Mouse (Mus musculus) liver, embryonic 16.5 days (tissue): ENCODE results near the gene Stxbp3. TPM values are rescaled to one million over a fixed set of nuclear protein-coding genes. Genes with fewer than 3 reads are reported as not detected.
"Not testable (repeated sequence)": the region's sequence is repeated elsewhere in the genome, so short reads cannot be mapped to it uniquely, and the experiment has no call there.

Source experiments
- ATAC-seq: fragments of 200-750 bp; cut with Nextera tagmentation; 2 replicates; pipeline ENCODE4 v1.8.0; 2017; ENCODE audit warnings: low read depth, mild to moderate bottlenecking, moderate number of reproducible peaks, moderate library complexity
- H3K27ac ChIP-seq: fragments of 300-500 bp; sonication (generic); 2 replicates; pipeline ENCODE4 v1.5.1; 2014; ENCODE audit warnings: mild to moderate bottlenecking, low read length
- H3K27me3 ChIP-seq: fragments of 300-500 bp; sonication (generic); 2 replicates; pipeline ENCODE4 v1.6.1; 2014; ENCODE audit warnings: low read depth, low read length, mixed read lengths; ENCODE audit not compliant: control insufficient read depth, insufficient read depth
- H3K36me3 ChIP-seq: fragments of 300-500 bp; sonication (generic); 2 replicates; pipeline ENCODE4 v1.6.1; 2014; ENCODE audit warnings: mild to moderate bottlenecking; ENCODE audit not compliant: control insufficient read depth, insufficient read depth
- H3K4me1 ChIP-seq: fragments of 300-500 bp; sonication (generic); 2 replicates; pipeline ENCODE4 v1.6.1; 2014; ENCODE audit warnings: low read depth, low read length, mixed read lengths; ENCODE audit not compliant: control insufficient read depth
- H3K4me2 ChIP-seq: fragments of 300-500 bp; sonication (generic); 2 replicates; pipeline ENCODE4 v1.6.1; 2014; ENCODE audit warnings: low read depth, low read length, mixed read lengths
- H3K4me3 ChIP-seq: fragments of 300-500 bp; sonication (generic); 2 replicates; pipeline ENCODE4 v1.5.1; 2014; ENCODE audit warnings: low read depth, mild to moderate bottlenecking, low read length
- H3K9ac ChIP-seq: fragments of 300-500 bp; sonication (generic); 2 replicates; pipeline ENCODE4 v1.6.1; 2014; ENCODE audit warnings: low read depth, low read length
- H3K9me3 ChIP-seq: fragments of 300-500 bp; sonication (generic); replicated peaks from 2 replicates; pipeline ENCODE4 v1.6.1; 2016; ENCODE audit warnings: low read length; ENCODE audit not compliant: control insufficient read depth
- WGBS: fragments of 180-500 bp; shearing (Covaris S2); extraction: QIAGEN DNeasy Blood & Tissue Kit; methylation state at CpG from one replicate; pipeline ENCODE4 v1.1.7; 2014; ENCODE audit not compliant: insufficient replicate concordance; 5-methylcytosine and 5-hydroxymethylcytosine counted together
- polyA plus RNA-seq: library from polyadenylated mRNA; unstranded; fragments of >200 nt; fragmentation: Nextera tagmentation; extraction: Ambion mirVana; gene quantifications from 2 replicates; pipeline ENCODE4 v1.2.1, GENCODE M21; 2015

The Stxbp3 gene
- polyA plus RNA-seq, 1 experiment from 2014 or later = 17.6 TPM

DNA sequence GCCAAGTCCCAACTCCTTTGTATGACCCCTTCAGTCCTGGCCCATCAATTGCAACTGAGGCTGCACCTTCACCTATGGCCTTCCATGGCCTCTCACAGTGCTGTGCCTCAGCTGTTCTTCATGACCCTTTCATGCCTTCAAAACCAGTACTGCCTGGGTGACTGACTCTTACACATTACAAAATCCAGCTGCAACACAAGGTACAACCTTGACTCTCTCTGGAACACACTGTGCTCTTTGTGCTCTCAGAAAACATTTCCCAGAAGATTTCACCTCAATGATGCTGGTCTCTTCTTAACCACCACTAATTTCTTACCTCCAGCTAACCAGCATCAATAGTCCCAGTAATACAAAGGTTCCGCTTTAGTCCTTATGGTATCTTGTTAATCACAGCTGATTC lies 6.6 kb downstream of the Stxbp3 start:
- not testable (repeated sequence) for H3K27ac ChIP-seq, ATAC-seq, H3K9ac ChIP-seq, H3K27me3 ChIP-seq, H3K9me3 ChIP-seq, H3K4me2 ChIP-seq, H3K36me3 ChIP-seq, H3K4me3 ChIP-seq
- WGBS = 63% methylated on average over 1 of the region's 1 CpGs
- peaks cover 14% of the 10 kb centered on the region for H3K4me1 ChIP-seq

DNA sequence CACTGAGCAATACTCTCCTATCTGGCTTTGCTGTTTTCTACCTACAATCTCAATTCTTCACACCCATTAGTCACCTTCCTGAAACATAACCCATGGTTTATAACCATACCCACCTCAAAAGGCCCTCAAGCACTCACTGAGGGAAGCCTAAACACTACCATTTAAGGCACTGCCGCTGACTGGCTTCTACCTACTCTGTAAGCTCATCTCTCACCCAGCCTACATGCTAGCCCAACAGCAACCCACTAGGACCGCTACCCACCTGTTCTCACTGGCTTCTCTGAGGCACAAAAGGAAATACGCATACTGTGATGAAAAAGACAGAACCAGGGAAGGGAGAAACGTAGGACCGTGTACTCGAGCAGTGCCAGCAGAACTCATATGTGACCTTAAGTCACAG lies 8.6 kb downstream of the Stxbp3 start:
- no peak overlapping the region for H3K27ac ChIP-seq
- H3K4me3 ChIP-seq = no peak overlapping the region
- ATAC-seq = no peak
- peaks cover 3% of the 10 kb centered on the region; the same call in 1 of the 2 replicates for H3K36me3 ChIP-seq
- no peak overlapping the region for H3K9ac ChIP-seq
- H3K4me1 ChIP-seq = no peaks in the 10 kb centered on the region; the same call in none of the 2 replicates
- H3K4me2 ChIP-seq = no peak overlapping the region
- 88% methylated on average over 6 of the region's 6 CpGs for whole genome bisulfite sequencing
- no peaks in the 10 kb centered on the region for H3K27me3 ChIP-seq
- H3K9me3 ChIP-seq = no peaks in the 10 kb centered on the region

DNA sequence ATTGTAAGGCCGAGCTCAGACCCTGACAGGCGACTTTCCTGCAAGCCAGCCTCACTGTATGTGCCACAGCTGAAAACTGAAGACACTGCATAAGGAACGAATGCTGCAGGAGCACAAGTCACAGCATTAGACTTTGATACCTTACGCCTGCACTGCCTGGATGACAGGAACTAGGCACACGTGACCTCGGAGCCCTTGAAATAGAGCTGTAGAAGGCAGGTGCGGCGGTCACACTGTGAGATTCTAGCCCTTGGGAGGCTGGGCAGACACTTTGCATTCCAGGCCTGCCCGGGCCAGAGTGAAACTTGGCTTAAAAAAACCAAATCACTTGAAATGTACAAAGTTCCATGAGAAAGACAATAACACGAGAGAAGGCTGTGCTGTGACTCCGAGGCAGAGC lies 9.8 kb downstream of the Stxbp3 start:
- Histone ChIP-seq H3K27ac (no peak overlapping the region), H3K4me2 (no peak overlapping the region), H3K9me3 (no peaks in the 10 kb centered on the region), H3K27me3 (no peaks in the 10 kb centered on the region), H3K9ac (no peak overlapping the region), H3K36me3 (peaks cover 5% of the 10 kb centered on the region; the same call in 1 of the 2 replicates), H3K4me1 (no peaks in the 10 kb centered on the region; the same call in none of the 2 replicates), H3K4me3 (no peak overlapping the region)
- ATAC-seq = peak; percentile 55; the same call in 1 of the 2 replicates
- WGBS = 67% methylated on average over 11 of the region's 11 CpGs

DNA sequence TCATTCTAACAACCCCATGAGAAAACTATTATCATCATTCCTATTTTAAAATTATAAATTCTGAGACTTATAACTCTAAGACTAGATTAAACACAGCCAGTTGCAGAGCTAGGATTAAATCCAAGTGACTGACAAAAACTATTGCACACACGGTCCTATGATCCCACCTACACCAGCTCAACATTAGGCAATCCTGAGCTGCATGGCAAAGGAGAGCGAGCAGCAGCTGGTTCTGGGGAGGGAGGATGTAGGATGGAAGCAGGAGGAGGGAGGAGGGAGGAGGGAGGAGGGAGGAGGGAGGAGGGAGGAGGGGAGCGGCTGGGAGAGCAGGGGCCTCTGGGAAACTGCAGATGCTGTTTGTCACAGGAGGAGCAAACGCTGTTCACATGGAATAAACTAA lies 24.7 kb downstream of the Stxbp3 start:
- H3K36me3 ChIP-seq = 0 out of 2 replicates have a peak, but pooled peaks cover 6% of the 10 kb centered on the region

DNA sequence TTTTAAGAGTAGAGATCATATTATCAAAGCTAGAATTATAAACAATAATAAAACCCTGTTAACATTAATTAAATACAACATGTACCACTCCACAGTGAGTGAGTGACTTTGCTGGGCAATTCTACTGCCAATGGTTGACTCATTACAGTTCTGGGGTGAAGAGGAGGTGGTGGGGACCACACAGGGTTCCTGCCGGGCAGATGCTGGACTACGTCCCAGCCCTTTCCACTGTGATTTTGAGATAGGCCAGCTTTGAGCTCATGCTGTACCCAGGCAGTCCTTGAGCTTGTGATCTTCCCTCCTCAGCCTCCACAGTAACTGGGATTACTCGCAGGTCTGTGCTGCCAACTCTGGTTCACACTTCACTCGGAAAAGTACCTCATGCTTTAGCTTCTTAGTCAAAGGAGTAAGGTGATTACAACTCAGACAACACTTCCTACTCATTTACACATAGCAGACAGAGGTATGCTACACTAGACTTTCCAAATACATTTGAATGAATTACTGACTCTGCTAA lies 29.5 kb downstream of the Stxbp3 start:
- WGBS = 78% methylated on average over 4 of the region's 4 CpGs
- H3K4me2 ChIP-seq = no peak overlapping the region
- no peaks in the 10 kb centered on the region for H3K27me3 ChIP-seq
- no peak overlapping the region for H3K4me3 ChIP-seq
- H3K4me1 ChIP-seq = no peaks in the 10 kb centered on the region
- ATAC-seq = no peak
- H3K36me3 ChIP-seq = 0 out of 2 replicates have a peak, but pooled peaks cover 3% of the 10 kb centered on the region
- H3K9ac ChIP-seq = no peak overlapping the region
- no peaks in the 10 kb centered on the region for H3K9me3 ChIP-seq
- H3K27ac ChIP-seq = no peak overlapping the region

More for the DNA sequence above, 24.7 kb downstream of the Stxbp3 start:
- H3K9ac ChIP-seq = no peak overlapping the region
- no peaks in the 10 kb centered on the region for H3K4me1 ChIP-seq
- no peak overlapping the region for H3K4me3 ChIP-seq
- ATAC-seq = no peak
- no peaks in the 10 kb centered on the region for H3K9me3 ChIP-seq
- no peak overlapping the region for H3K27ac ChIP-seq
- WGBS = 79% methylated on average over 4 of the region's 4 CpGs
- no peak overlapping the region for H3K4me2 ChIP-seq
- no peaks in the 10 kb centered on the region for H3K27me3 ChIP-seq

DNA sequence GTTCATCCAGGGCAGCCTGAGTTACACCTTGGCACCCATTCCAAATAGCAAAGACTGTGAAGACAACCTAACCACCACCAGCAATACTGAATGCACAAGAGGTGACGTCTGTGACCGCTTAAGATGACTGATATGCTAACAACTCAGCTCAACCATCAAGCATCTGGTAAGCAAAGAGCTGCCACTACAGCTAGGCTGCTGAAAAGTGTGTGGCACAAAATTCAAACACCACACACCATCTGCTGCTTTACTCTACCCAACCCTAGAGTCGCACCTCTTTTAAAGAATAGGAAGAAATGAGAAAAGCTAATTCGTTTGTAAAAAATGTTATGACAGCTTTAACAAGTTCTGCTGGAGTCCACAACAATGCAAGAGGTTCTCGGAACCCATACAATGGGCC lies 34.7 kb downstream of the Stxbp3 start:
- no peak for ATAC-seq
- Histone ChIP-seq H3K4me1 (no peaks in the 10 kb centered on the region), H3K27ac (no peak overlapping the region), H3K27me3 (no peaks in the 10 kb centered on the region), H3K4me3 (no peak overlapping the region), H3K36me3 (peaks cover 16% of the 10 kb centered on the region), H3K4me2 (no peak overlapping the region), H3K9ac (no peak overlapping the region), H3K9me3 (no peaks in the 10 kb centered on the region)
- WGBS = 71% methylated on average over 5 of the region's 5 CpGs

DNA sequence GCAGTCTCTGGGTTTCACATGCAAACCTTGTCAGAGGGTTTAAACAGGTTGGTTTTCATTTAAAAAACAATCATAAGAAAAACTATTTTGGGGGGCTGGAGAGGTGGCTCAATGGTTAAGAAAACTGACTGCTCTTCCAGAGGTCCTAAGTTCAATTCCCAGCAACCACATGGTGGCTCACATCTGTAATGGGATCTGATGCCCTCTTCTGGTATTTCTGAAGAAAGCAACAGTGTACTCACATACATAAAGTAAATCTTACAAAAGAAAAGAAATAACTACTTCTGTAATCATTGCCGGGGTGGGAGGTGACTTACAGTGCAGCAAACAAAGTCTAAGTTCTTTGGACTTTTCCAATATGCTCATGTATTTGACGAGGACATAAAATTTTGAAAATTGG lies 42.0 kb downstream of the Stxbp3 start:
- H3K36me3 ChIP-seq = peaks cover 28% of the 10 kb centered on the region

DNA sequence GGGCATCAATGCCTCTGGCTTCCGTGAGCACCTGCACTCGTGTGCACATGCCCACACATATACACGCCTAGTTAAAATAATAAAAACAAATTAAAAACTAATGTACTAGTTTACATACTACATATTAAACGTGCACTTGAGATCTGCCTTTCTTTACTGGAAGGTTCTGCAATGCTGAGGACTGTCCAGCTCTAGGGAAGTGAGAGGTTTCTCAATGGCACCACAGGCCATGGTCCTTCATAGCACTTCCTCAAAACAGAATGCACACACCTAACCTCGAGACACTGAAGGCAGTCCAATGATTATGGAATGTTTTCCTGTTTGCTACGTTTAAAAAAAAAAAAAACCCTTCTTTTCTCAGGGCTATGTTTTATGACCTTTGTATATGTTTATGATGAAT lies 42.6 kb downstream of the Stxbp3 start:
- H3K4me3 ChIP-seq = no peak overlapping the region
- H3K4me2 ChIP-seq = no peak overlapping the region
- no peak overlapping the region for H3K27ac ChIP-seq
- peaks cover 24% of the 10 kb centered on the region for H3K36me3 ChIP-seq
- H3K27me3 ChIP-seq = no peaks in the 10 kb centered on the region
- 63% methylated on average over 6 of the region's 6 CpGs for WGBS
- H3K4me1 ChIP-seq = no peaks in the 10 kb centered on the region
- H3K9ac ChIP-seq = no peak overlapping the region
- H3K9me3 ChIP-seq = no peaks in the 10 kb centered on the region
- ATAC-seq = no peak

More for the DNA sequence above, 42.0 kb downstream of the Stxbp3 start:
- no peaks in the 10 kb centered on the region for H3K9me3 ChIP-seq
- no peak overlapping the region for H3K4me2 ChIP-seq
- H3K27ac ChIP-seq = no peak overlapping the region
- no peak overlapping the region for H3K9ac ChIP-seq
- no peaks in the 10 kb centered on the region for H3K27me3 ChIP-seq
- ATAC-seq = no peak
- H3K4me3 ChIP-seq = no peak overlapping the region
- 67% methylated on average over 2 of the region's 2 CpGs for WGBS
- H3K4me1 ChIP-seq = no peaks in the 10 kb centered on the region

DNA sequence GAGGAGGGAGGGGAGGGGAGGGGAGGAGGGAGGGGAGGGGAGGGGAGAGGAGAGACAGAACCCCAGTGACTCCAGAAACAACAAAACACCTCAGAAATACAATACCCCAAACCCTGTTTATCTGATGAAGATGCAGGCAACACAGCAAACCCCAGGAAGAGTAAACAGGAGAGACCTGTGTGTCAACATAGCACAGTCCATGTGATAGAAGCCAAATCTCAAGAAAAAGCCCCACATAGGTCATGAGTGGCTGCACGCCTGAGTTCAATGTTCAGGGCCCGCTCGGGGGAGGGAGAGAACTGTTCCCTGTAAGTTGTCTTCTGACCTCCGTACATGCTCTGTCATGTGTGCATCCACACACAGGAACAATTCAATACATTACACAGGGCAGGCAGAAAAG lies 43.9 kb downstream of the Stxbp3 start:
- Histone ChIP-seq H3K9ac (no peak overlapping the region), H3K27me3 (no peaks in the 10 kb centered on the region), H3K9me3 (no peaks in the 10 kb centered on the region), H3K4me1 (no peaks in the 10 kb centered on the region), H3K27ac (no peak overlapping the region), H3K36me3 (peaks cover 22% of the 10 kb centered on the region), H3K4me3 (no peak overlapping the region), H3K4me2 (no peak overlapping the region)
- WGBS = 71% methylated on average over 4 of the region's 4 CpGs
- ATAC-seq = no peak
